Mouse (Mus musculus): Measurements from ENCODE around the gene Caml.

- TF ChIP-seq POLR2A (IDR thresholded peaks at IDR 0.05; ENCODE audit: borderline replicate concordance, low read depth, low read length) (no peak), CTCF (IDR thresholded peaks at IDR 0.05; ENCODE audit: low read depth, low read length) (no peak)
These were observed 15.7 kb upstream of the Caml start for GRCm38 (mm10) chr13:55606899-55607623.

Measured in bone marrow macrophage, adult 2 months (primary cell).